Mouse (Mus musculus) kidney, postnatal 25 days (tissue): Measurements from ENCODE around the gene Prdm16.

ENCODE experiments used
- DNase-seq, 2 experiments: peaks; one replicate each; pipeline ENCODE4 v3.0.0; 2021; ENCODE audit warnings: mixed read lengths in 2 of 2

Prdm16 gene

DNA sequence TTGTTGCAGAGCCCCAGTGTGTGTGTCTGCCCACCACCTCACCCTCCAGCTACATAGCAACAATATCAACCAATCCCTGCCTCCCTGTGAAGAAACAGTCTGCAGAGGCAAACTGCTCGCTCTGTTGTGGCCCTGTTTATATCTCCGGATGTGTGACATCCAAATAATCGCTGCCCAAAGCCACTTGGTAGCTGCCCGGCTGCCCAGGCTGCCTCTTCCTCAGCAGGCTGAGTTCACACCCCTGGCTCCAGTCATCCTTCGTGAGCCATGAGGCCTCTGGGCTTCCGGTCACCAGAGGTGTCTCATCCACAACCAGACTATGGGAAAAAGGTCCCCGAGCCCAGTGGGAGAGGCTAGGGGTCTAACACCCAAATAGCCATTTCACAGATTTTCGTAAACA is 164.1 kb downstream of the Prdm16 start:
- DNase-seq: no peak

DNA sequence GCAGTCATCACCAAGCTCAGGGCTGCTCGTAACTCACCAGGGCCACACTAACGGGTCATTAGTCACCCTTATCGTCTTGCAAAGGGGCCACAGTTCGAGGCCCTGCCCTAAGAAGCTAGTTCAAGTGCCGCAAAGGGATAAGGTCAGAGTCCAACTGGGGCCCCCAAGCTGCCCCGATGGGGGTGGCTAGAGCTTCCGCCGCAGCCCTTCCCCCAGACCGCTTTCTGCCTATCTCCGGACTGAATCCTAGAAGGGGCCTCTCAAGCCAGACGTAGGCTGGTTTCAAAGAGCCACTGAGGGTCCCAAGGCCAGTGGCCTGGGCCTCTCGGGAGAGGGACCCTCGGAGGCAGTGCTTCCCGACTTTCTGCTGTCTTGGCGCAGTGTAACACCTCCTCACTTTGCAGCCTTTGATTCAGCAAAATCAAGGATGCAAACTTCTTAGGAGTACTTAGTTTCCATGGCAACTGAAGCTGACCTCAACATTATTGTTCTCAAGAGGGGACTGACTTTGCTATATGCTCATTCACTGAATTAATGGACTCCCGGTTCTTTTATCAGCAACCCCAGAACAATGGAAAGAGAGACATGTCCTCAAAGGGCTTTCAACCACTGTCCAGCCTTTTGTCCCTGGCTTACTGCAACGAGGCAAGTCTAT is 165.1 kb downstream of the Prdm16 start:
- DNase-seq: no peak

DNA sequence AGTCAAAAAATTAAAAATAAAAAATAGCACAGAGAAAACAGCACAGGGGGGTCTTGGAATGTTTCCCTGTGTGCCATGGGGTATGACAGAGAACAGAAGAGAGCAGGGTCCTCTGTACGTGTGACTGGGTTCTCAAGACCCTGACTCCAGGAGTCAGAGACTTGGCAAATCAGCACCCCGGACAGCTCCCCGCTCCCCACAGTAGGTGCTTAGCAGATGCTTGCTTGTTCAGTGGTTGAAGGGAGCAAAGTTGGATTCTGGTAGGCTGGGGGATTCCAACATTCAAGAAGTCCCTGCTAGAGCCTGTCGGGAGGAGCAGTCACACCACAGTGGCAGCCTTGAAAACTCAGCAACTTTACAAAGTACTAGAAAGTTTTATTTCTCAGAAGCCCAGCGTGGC is 170.4 kb downstream of the Prdm16 start:
- DNase-seq: peak; percentile 36 to 38

DNA sequence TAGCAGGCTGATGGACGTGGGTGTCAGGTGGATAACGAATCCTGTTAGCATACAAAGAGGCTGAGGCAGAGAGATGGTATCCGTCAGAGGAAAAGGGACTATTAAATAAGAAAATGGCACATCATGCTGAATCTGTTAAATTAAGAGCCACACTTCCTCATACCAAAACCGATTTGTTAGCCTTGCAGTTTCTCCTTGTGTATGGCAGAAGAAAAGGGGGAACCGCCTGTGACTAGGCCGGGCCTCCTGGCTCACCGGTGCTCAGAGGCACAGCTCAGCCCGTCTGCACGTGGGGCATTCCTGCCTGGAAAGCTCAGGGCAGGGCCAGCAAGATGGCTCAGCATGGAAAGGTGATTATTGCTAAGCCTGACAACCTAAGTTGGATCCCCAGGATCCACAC is 171.6 kb downstream of the Prdm16 start:
- no peak for DNase-seq

DNA sequence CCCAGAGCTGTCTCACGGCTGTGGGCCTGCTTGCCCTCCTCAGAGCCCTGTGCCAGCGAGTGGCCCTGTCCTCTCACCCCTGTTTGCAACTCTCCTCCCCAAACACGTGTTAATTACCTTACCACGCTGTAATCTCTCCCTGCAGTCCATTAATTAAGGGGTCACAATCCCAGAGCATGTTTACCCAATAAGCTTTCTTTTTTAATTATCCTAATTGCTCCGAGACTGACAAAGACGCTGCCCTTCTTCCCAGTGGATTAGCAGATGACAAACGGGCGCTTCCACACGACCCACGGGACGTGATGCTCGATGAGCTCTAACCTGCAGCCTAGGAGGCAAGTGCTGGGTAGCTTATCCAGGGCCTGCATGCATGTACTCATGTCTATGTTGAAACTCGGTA is 176.7 kb downstream of the Prdm16 start:
- DNase-seq: no peak

DNA sequence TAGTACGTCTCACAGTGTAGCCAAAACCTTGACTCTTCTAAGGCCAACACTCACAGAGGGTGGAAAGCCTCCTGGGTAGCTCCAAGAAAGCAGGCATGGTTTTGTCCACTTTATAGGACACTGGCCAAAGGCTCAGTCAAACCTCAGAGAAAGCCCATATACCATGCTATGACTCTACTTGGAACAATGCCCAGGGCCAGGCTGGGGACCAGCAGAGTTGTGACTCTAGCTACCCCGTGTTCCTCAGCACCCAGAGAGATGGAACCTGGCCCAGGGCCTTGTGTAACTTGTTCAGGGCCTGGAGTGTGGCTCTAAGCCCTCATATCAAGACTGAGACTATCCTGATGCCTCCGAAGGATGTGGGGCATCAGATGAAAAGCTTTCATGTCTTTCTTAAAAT is 178.9 kb downstream of the Prdm16 start:
- no peak for DNase-seq

DNA sequence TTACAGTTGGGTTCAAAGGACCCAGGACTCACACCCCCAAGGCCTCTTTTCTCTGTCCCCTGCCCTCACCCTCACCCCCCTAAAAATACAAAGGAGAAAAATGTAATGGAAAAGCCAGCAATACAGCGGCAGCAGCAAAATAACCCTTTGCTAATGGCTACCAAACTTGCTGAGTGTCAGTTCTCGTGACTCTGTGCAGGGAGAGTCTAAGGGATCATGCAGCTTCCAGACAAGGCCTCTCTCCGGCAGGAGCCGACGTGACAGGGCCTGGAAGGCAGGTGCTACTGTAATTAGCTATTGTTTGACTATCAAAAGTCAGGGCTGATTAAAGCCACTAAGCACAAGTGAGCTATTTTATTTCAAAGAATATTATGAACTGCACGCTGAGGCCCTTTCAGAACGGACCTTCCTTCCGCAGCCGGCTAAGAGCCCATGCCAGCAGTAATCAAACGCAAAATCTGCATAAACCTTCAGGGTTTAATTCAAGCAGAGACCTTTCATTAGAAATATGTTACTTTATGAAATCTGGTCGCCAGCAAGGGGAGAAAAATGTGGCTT is 180.3 kb downstream of the Prdm16 start:
- DNase-seq: no peak

DNA sequence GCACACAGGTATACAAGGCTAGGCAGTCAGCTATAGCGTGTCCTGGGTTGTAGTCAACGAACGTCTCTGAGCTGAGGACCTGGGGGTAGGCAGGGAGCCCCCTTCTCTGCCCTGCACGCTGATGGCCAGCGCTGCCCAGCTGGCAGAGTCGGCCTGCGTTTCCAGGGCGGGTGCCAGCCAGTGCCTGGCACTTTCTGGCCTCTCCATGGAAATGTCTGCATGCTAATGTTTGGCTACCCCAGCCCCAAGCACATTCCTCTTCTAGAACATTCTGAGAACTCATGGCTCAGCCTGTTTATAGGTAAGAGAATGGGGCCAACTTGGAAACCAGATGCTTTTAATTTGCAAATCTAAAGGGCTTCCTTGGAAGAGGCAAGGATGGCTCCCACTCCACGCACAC is 186.2 kb downstream of the Prdm16 start:
- DNase-seq: peak; percentile 32 to 82

DNA sequence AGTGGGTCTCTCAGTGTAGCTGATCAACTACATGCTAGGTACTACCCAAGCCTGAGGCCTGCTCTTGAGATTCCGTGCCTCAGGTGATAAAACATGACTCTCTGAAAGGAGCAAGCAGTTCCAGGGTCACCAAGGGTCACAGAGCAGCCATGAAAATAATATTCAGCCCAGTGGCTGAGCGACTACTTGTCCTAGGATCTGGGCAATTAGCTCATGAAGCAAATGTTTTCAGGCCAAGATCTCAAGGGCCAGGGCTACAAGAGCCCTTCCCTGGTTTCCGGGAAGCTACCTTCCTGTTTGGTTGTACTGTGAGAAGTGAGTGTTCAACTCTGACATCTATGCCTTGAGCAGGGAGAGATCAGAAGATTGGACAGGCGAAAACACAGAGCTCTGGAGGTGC is 186.6 kb downstream of the Prdm16 start:
- DNase-seq: peak; percentile 30 to 70

DNA sequence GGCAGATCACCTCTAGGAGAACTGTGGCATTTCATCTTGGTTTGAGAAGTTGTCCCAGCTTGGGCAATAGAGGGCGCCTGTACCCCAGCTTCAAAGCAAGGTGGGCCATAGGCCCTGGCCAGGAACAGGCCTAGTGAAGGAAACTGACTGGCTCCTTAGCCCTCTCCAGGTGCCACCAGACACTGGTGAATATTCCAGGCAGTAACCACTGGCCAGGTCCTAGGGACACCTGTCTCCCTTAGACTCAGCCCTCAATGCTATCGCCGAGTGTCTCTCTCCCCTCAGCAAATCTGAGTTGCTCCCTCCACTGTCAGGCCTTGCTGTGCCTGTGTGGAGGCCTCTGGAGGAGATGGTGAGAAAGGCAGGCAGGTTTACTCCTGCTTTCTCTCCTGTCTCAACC is 187.3 kb downstream of the Prdm16 start:
- peak; percentile 53 to 69 for DNase-seq

DNA sequence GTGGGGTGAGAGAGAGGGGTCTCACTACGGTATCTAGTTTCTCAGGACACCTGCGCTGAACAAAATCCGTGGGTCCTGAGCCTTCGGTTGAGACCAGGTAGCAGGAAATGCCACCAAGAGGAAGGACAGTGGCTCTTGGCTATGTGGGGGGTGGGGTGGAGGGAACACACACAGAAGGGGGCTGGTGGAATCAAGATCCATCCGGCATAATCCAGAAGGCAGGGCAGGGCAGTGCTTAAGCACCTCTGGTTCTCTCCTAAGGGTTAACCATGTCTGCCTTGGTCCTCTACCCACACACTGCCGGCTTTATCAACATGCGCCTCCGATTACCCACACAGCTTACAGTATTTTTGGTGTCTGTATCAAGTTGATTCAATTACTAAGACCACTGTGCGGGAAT is 191.0 kb downstream of the Prdm16 start:
- no peak for DNase-seq

DNA sequence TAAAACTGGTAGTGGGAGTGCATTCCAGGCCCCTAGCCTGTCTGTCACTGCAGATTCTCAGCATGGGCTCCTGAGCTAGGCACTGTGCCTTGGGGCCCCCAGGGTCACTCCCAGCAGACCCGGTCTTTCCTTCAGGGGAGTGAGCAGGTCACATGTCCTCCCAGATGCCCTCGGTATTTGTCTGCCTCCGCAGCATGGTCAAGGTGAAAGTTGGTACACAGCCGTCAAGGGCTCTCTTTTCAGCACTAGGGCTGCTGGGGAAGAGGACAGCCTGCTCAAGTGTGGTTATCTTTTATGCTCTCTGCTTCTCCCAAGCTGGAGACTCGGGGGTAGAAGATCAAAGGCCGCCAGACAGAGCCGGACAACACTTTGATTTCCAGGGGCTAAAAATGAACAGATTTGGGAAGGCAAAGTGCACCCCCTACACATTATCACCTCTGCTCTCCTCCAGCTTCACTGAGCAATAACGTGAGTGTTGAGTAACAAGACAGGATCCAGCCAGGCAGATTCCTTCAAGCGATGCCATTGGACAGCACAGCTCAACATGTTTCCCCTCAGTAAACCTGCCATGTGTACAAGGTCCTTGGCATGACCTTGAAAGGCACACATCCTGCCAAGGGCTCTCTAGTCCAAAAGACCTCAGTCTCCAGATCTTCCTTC is 193.9 kb downstream of the Prdm16 start:
- no peak for DNase-seq

DNA sequence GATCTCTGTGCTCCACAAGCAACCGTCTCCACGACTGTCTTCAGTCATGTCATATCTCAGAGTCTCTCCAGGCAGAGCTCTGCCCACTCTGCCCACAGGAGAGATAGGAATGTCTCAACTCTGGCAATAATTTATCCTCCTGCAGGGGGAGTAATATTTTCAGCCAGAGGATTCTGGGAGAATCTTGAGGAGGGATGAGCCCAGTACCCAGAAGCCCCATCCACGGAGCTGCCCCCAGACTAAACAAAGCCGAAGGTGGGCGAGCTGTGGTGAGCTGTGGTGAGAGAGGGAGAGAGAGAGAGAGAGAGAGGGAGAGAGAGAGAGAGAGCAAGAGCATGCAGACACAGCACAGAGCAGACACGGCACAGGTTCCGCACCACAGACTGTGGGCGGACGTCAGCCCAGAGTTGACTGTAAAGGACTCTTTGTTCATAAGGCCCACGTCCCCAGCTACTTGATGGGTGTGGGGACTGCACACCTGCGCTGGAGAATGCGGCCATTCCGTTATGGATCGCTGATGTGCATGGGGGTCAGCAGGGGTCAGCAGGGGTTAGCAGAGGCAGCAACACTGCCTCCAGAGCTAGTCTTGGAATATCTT is 197.1 kb downstream of the Prdm16 start:
- DNase-seq: no peak

DNA sequence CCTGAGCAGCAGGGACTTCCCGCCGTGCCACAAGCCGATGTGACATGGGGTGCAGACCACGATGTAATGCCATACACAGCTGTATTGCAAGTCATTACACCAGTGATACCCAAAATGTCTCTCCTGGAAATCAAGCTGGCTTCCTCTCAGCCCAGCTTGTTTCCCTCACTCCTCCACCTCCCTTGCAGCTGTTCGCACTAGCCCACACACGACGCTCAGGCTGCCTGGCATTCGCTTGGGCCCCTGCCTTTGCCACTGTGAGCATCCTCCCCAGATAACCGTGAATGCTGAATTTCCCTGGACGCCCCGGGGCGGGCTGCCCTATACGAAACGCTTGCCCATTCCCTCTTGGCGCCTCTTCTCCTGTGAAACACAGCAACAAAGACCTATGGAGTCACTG is 198.1 kb downstream of the Prdm16 start:
- no peak for DNase-seq

DNA sequence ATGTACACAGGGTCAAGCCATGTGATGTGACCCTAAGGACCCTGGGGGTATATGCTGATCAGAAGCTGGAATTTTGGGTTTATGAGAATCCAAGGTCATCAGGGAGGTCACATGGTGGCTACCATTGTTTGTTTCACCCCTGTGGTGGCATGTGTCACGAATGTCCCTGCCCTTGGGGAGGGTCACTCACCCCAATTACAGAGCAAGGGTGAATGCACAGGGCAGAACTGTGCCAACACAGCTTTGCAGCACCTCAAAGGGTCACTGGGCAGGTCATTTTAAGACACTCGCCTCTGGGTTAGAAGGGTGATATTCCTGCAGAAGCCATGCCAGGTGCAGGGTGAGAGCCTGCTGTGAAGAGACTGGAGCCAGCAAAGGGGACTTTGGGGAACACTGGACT is 206.9 kb downstream of the Prdm16 start:
- peak; percentile 25 to 72 for DNase-seq

DNA sequence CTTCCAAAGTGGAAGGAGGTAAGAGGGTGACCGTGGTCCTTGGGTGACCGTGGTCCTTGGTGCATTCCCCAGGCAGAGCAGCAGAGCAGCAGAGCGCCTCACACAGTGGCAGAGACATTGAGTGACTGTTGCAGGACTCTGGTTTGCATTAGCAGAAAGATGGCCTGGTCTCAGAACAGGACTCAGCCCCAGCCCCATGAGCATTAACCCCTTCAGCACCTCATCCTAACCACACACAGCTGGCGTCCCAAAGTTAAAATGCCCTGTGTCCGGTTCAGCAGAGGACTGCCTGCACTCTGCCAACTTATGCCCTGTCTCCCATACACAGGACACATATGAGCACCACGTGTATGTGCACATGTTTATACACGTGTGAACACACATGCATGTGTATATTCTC is 209.8 kb downstream of the Prdm16 start:
- DNase-seq: no peak

DNA sequence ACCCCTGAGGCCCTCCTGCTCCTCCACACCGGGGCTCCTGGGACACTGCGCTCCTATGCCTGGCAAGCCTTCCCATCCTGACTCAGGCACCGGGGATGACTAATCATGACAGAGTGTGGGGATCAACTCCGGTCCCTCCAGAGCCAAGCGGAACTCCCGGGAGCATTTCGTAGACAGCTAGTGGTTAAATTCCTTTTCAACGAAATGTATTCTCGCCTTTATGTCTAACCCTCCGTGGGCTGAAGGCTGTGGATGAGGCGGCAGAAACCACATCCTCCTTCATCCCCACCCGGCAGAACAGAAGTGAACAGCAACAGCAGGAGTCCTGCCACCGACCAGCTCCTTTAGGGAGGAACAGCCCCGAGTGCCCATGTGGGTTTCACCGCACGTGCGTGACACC is 211.4 kb downstream of the Prdm16 start:
- no peak for DNase-seq

DNA sequence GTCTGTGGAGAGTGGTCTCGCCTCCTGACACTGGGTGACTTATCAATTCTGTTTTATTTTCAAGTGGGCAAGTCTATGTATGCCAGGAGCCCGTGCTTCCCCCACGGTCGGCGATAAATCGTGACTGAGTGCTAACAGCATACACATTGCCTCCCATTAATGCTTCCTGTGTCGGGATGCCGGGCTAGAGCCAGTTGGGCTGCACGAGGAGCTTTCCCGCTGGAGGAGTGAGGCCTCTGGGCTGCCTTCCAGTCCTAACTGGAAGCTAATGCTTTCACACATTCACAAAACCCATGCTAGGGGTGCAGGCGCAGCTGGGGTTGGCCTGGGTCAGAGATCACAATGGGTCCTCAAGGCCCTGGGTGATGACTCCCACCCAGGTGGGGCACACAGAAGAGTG is 212.0 kb downstream of the Prdm16 start:
- DNase-seq: no peak

DNA sequence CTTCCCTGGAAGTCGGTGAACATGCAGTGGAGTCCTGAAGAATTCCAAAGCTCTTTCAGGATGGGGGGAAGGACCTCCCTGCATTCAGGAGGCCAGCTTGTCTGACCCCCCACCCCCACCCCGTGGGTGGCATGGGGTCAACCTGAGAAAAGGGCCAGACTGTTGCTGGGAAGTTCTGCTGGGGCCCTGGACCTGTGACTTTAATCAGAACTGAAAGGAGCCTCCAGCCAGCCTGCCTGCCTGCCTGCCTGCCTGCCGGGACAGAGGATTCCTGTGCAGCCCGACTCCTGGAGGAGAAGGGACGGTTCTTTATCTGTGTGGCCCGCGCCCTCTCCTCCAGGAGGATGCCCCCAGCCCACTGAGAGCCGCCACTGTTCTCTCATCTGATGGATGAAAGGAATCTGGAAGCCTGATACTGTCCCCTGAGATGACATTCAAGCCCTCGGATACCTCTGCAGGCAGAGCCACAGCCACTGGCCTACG is 214.2 kb downstream of the Prdm16 start:
- DNase-seq: no peak

DNA sequence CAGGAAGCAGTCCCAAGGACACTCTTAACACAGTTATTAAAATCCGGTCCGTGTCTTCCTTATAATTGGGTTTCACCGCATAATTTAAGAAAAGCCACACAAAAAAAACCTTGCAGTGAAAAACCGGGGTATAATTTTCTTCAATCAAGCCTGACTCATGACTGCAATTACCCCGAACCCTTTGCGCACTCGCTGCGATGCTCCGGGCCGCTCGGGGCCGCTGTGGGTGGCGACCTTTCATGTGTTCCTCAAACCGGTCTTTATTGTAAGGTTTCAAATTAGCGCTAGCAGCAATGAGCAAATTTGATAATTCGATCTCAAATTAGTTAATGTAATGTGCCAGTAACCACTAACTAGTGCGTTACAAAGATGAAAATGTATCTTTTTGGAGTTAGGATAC is 215.9 kb downstream of the Prdm16 start:
- DNase-seq: no peak

DNA sequence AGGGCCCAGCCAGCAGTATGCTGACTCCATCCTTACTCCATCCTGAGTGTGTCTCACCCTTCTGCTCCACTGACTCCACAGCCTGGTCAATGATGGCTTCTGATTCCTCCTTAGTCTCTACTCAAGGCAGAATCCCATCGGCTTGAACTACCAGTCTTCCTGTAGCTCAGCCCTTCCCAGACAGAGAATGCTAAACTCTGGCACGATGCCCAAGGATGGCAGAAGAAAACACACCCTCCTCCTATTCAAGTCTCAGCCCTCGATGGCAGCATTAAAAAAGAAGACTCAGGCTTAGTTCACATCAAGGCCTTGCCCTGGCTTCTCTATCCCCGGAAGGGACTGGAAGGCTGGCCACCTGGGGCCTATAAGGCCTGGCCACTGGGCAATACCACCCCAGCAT is 216.9 kb downstream of the Prdm16 start:
- no peak for DNase-seq

DNA sequence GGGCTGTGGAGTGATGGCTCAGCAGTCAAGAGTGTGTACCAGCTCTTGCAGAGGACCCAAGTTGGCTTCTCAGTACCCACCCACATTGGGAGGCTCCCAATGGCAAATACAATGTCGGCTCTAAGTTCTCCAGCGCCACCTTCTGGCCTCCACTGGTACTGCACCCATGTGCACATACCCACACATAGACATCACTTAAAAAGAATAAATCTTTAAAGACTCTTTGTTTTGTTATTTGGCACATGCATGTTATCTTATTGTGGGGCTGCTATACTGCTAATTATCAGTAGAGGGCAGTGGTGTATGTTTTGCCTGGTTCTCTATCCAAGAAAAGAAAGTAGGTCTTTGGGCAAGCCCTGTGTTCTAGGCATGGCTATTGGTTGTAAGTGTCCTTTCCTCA is 217.7 kb downstream of the Prdm16 start:
- peak in 1 of 2 experiments; percentile 22 for DNase-seq

DNA sequence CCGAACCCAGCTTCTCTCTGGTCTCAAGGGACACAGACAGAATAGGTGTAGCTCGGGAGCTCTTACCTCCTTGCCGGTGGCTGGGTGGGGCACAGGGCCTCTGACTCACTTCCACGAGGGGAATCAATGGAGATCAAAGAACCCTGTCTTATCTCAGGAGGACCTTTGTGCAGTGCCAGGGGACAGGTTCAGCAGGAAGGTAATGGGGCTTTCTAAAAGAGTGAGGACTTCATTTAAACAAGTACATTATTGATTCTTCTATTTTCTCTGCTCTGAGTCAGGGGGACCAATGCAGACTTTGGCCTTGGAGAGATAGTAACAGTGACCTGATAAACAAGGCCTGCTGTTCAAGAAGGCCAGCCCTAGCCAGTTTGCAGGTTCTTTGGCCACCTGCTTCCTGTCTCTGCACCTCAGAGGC is 218.3 kb downstream of the Prdm16 start:
- DNase-seq: no peak

DNA sequence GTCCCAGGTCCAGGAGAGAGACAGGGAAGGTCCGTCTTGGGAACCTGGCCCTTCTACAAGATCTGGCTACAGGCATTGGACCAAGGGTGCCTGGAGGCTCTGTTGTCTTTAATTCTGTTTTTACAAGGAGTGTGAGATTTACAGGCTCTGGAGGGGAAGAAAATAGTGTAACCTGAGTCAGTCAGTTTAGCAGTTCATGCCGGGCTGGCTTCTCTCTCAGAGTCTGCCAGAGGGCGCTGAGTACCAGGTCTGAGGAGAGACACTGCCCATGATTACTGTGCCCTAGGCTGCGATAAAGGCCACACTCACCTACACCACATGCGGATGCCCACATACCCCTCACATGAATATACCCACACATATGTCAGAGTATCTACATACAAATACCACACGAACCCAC is 219.9 kb downstream of the Prdm16 start:
- no peak for DNase-seq
